Mouse (Mus musculus) adrenal gland, postnatal 4 days (tissue): ENCODE results near the gene Olfr94. TPM values are rescaled to one million over a fixed set of nuclear protein-coding genes. Genes with fewer than 3 reads are reported as not detected.

Source experiments
- total RNA-seq, 2 experiments: library from RNA; stranded (reverse); gene quantifications; 2 replicates each; pipeline ENCODE4 v1.2.3; 2021

Olfr94 gene
- total RNA-seq, 2 experiments from 2014 or later = not detected

Other genes with a start within 250 kb of the Olfr94 start
- gene Ppp1r11, start 249.3 kb downstream of the Olfr94 start, total RNA-seq = 10 to 100 TPM; 63.6 to 65.1 TPM
- 10 to 100 TPM; 35.8 to 41.6 TPM for gene Znrd1, start 242.4 kb downstream of the Olfr94 start, total RNA-seq
- gene Znrd1as, start 242.4 kb downstream of the Olfr94 start, total RNA-seq = 1 to 10 TPM; 7.4 to 7.8 TPM
- not detected for gene 2410137M14Rik, start 219.8 kb downstream of the Olfr94 start, total RNA-seq
- gene H2-M5, start 211.5 kb downstream of the Olfr94 start, total RNA-seq = under 1 TPM; 0.56 to 0.62 TPM
- gene Zfp57, start 199.8 kb downstream of the Olfr94 start, total RNA-seq = 10 to 100 TPM; 12.7 to 18.0 TPM
- gene Mog, start 177.6 kb downstream of the Olfr94 start, total RNA-seq = not detected
- 10 to 100 TPM; 68.2 TPM for gene Gabbr1, start 155.0 kb downstream of the Olfr94 start, total RNA-seq
- gene Olfr90, start 112.5 kb downstream of the Olfr94 start, total RNA-seq = under 1 TPM in 1 of 2 experiments, not detected in 1; 0.14 TPM
- not detected for gene Olfr91, start 102.7 kb downstream of the Olfr94 start, total RNA-seq
- gene Olfr92, start 80.9 kb downstream of the Olfr94 start, total RNA-seq = not detected
- not detected for gene Olfr93, start 39.5 kb downstream of the Olfr94 start, total RNA-seq
- not detected for gene Ubd, start 7.1 kb downstream of the Olfr94 start, total RNA-seq
- not detected for gene Olfr95, start 12.1 kb upstream of the Olfr94 start, total RNA-seq
- not detected for gene Olfr96, start 19.2 kb upstream of the Olfr94 start, total RNA-seq
- not detected for gene Olfr97, start 36.3 kb upstream of the Olfr94 start, total RNA-seq
- not detected for gene Olfr98, start 62.8 kb upstream of the Olfr94 start, total RNA-seq
- gene H2-M3, start 69.2 kb upstream of the Olfr94 start, total RNA-seq = 1 to 10 TPM; 4.3 to 5.6 TPM
- gene Olfr99, start 82.5 kb upstream of the Olfr94 start, total RNA-seq = not detected
- gene Olfr101, start 103.3 kb upstream of the Olfr94 start, total RNA-seq = not detected
- not detected for gene Olfr102, start 116.1 kb upstream of the Olfr94 start, total RNA-seq
- gene Olfr103, start 138.7 kb upstream of the Olfr94 start, total RNA-seq = not detected
- gene Olfr104-ps, start 158.6 kb upstream of the Olfr94 start, total RNA-seq = not detected
- not detected for gene Olfr105-ps, start 178.0 kb upstream of the Olfr94 start, total RNA-seq
- not detected for gene Olfr106-ps, start 189.4 kb upstream of the Olfr94 start, total RNA-seq
- not detected for gene Olfr107, start 198.2 kb upstream of the Olfr94 start, total RNA-seq
- not detected for gene Olfr108, start 244.5 kb upstream of the Olfr94 start, total RNA-seq